Mouse (Mus musculus): ENCODE measurements around the gene Zfp830. TPM values are rescaled to one million over a fixed set of nuclear protein-coding genes. Genes with fewer than 3 reads are reported as not detected.

Gene Zfp830
- polyA plus RNA-seq, 1 experiment = 16.1 TPM

DNA sequence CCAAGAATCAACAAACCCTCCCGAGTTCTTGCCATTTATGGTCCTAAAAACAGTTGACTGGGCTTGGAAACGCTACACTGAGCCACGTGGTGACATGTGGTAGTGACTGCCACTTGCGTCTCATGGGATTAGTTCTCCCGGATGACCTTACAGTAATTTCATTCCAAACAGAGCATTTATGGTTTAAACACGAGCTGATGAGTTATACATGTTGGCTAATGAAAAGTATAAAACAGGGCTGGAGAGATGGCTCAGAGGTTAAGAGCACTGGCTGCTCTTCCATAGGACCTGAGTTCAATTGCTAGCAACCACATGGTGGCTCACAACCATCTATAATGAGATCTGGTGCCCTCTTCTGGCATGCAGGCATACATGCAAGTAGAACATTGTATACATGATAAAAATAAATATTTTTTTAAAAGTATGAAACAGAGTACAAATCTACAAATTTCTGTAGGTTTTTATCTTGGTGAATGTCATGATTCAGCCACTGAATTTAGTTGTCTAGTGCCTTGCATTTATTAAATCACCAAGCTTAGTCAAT lies 1.8 kb upstream of the Zfp830 start:
- peaks cover 7% of the 10 kb centered on the region; the same call in 1 of the 2 replicates for H3K9me3 ChIP-seq
- H3K4me1 ChIP-seq = peaks cover 34% of the 10 kb centered on the region
- peaks cover 18% of the 10 kb centered on the region for H3K36me3 ChIP-seq (replicated peaks; ENCODE audit: low read length)
- no peak overlapping the region for H3K4me3 ChIP-seq (replicated peaks)
- no peaks in the 10 kb centered on the region for H3K27me3 ChIP-seq (replicated peaks)
- TF ChIP-seq GATA1 (IDR thresholded peaks at IDR 0.05; ENCODE audit: borderline replicate concordance, low read length) (no peak), FLI1 (IDR thresholded peaks at IDR 0.05; ENCODE audit: low read length) (no peak)

DNA sequence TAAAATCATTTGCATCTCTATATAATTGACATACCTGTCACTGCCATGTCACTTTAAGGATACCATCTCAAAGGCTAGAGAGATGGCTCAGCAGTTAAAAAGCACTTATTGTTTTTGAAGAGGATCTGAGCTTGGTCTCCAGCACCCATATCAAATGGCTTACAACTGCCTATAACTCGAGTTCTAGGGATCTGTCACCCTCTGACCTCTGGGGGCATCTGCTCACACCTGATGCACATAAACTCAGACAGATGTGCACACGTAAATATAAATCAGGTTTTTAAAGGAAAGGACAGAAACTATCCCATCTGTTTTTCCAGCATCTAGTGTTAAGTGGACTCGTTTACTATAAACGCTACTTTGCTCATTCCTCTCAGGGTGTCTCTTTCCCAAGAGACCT lies 884 bp upstream of the Zfp830 start:
- Histone ChIP-seq H3K4me1 (peaks cover 34% of the 10 kb centered on the region), H3K4me3 (replicated peaks) (peak overlapping the region; percentile 98), H3K27me3 (replicated peaks) (no peaks in the 10 kb centered on the region), H3K9me3 (peaks cover 7% of the 10 kb centered on the region; the same call in 1 of the 2 replicates), H3K36me3 (replicated peaks; ENCODE audit: low read length) (peaks cover 22% of the 10 kb centered on the region)
- TF ChIP-seq FLI1 (IDR thresholded peaks at IDR 0.05; ENCODE audit: low read length) = no peak
- TF ChIP-seq GATA1 (IDR thresholded peaks at IDR 0.05; ENCODE audit: borderline replicate concordance, low read length) = no peak

DNA sequence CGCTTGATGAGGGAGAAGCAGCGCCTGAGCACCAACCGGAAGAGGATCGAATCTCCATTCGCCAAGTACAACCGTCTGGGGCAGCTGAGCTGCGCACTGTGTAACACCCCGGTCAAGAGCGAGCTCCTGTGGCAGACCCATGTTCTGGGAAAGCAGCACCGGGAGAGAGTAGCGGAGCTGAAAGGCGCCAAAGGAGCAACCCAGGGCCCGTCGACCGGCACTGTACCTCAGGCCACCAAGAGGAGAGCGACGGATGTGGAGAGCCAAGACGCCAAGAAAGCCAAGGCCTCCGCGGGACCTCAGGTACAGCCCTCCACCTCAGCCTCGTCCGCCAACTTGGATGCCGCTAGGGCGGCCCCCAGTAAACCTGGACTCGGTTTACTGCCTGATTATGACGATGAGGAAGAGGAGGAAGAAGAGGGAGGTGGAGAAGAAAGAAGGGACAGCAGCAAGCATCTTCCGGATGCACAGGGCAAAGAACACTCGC lies 336 bp downstream of the Zfp830 start:
- peaks cover 7% of the 10 kb centered on the region; the same call in 1 of the 2 replicates for H3K9me3 ChIP-seq
- no peak for TF ChIP-seq FLI1 (IDR thresholded peaks at IDR 0.05; ENCODE audit: low read length)
- TF ChIP-seq GATA1 (IDR thresholded peaks at IDR 0.05; ENCODE audit: borderline replicate concordance, low read length) = no peak
- H3K4me3 ChIP-seq (replicated peaks) = peak overlapping the region; percentile 98
- peaks cover 26% of the 10 kb centered on the region for H3K4me1 ChIP-seq
- H3K36me3 ChIP-seq (replicated peaks; ENCODE audit: low read length) = peaks cover 35% of the 10 kb centered on the region
- H3K27me3 ChIP-seq (replicated peaks) = no peaks in the 10 kb centered on the region

DNA sequence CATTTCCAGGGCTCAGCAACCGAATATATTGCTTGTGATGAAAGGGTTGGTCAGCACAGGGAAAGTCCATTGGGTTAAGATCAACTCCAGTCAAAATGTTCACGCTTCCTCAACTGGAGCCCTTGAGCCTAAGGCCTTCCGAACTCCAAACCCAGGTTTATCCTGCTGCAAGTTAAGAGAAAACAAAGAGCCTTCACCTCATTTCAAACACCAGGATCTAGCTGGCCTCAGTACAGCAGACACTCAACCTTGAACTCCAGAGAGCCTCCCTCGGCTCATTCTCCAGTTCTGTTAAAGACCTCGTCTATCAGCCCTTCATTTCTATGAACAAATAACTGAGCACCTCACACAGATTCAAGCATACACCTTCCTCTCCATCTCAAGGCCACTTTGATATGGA lies 16.0 kb downstream of the Zfp830 start:
- H3K4me3 ChIP-seq (replicated peaks) = peak overlapping the region; percentile 93
- TF ChIP-seq GATA1 (IDR thresholded peaks at IDR 0.05; ENCODE audit: borderline replicate concordance, low read length) = no peak
- TF ChIP-seq FLI1 (IDR thresholded peaks at IDR 0.05; ENCODE audit: low read length) = no peak
- H3K36me3 ChIP-seq (replicated peaks; ENCODE audit: low read length) = peaks cover 37% of the 10 kb centered on the region
- H3K4me1 ChIP-seq = peaks cover 51% of the 10 kb centered on the region
- no peaks in the 10 kb centered on the region for H3K9me3 ChIP-seq
- H3K27me3 ChIP-seq (replicated peaks) = no peaks in the 10 kb centered on the region

DNA sequence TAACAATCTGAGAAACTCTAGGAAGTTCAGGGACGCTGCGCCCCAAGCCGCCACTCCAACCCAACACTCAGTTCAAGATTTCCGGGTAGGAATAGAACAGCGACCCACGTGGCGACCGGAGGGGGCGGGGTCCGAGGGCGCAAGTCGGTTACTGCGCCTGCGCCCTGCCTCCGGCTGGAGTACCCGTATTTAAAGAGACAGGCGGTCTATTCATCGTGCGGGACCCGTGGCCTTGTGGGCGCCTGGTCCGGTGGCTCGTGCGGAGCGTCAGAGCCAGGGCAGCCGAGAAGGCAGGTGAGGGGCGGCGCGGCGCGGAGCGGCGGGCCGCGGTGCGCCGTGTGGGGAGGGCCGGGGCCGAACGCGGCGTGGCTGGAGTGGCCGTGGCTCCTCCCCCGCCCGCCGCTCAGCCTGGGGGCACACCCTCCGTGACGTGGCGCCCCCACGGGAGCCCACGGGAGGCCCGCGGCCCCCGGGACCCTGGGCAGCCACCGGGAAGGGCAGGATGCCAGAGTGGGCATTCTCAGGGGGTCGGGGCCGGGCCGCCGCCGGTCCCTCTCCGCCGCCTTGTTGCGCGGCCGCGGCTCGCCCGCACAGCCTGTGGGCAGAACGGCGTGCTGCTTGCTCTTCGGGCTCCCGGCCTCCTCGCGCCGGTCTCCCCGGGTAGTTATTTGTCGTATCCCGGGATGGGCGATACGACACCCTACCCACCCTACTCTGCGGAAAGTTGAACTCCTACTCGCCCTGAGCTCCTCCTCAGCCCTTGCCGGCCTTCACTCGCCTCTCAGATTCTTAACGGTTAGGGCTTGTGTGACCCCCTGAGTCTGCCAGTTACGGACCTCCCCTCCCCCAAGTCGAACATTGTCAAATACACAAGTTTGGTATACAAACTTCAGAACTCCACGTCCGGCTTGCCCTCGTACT lies 17.1 kb downstream of the Zfp830 start, which contains the start of gene Lig3:
TSS of gene Lig3 (plus strand) at position 126 of the 921 bp plus-strand sequence.
- Histone ChIP-seq H3K4me3 (replicated peaks) (peak within 1 kb of the TSS; percentile 93), H3K27me3 (replicated peaks) (no peaks in the 10 kb centered on the region), H3K4me1 (peaks cover 51% of the 10 kb centered on the region), H3K36me3 (replicated peaks; ENCODE audit: low read length) (peaks cover 48% of the 10 kb centered on the region), H3K9me3 (no peaks in the 10 kb centered on the region)
- TF ChIP-seq GATA1 (IDR thresholded peaks at IDR 0.05; ENCODE audit: borderline replicate concordance, low read length) = no peak

DNA sequence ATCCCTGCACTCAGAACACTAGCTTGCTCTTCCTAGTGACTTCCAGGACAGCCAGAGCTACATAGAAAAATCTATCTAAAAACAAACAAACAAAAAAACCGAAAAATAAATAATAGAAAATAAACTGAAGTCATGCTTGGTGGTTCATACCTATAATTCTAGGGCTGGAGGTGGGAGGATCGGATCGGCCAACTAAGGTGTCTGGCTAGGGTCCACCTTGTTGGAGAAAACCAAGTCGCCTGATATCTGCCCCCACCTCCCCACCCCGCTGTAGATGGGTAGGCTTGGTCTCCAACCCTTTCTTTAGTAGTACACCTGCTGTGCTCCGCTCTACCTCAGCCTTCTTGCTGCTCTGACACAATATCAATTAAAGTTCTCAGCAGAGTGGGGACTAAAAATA lies 18.1 kb downstream of the Zfp830 start:
- Histone ChIP-seq H3K4me1 (peaks cover 44% of the 10 kb centered on the region), H3K9me3 (no peaks in the 10 kb centered on the region), H3K27me3 (replicated peaks) (no peaks in the 10 kb centered on the region), H3K36me3 (replicated peaks; ENCODE audit: low read length) (peaks cover 49% of the 10 kb centered on the region), H3K4me3 (replicated peaks) (peak overlapping the region; percentile 93)
- TF ChIP-seq FLI1 (IDR thresholded peaks at IDR 0.05; ENCODE audit: low read length) (no peak), GATA1 (IDR thresholded peaks at IDR 0.05; ENCODE audit: borderline replicate concordance, low read length) (no peak)

DNA sequence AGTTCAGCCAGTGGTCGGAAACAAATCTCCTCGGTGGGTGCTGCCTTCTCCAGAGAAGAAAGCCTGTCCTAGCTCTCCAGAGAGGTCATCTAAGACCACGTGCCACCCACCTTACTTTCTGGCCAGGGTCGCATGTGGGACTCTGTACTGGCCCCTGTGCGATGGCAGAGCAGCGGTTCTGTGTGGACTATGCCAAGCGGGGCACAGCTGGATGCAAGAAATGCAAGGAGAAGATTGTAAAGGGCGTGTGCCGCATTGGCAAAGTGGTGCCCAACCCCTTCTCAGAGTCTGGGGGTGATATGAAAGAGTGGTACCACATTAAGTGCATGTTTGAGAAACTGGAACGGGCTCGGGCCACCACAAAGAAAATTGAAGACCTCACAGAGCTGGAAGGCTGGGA lies 19.3 kb downstream of the Zfp830 start:
- Histone ChIP-seq H3K9me3 (no peaks in the 10 kb centered on the region), H3K27me3 (replicated peaks) (no peaks in the 10 kb centered on the region), H3K36me3 (replicated peaks; ENCODE audit: low read length) (peaks cover 55% of the 10 kb centered on the region), H3K4me3 (replicated peaks) (peak overlapping the region; percentile 14), H3K4me1 (peaks cover 40% of the 10 kb centered on the region)
- TF ChIP-seq GATA1 (IDR thresholded peaks at IDR 0.05; ENCODE audit: borderline replicate concordance, low read length) (no peak), FLI1 (IDR thresholded peaks at IDR 0.05; ENCODE audit: low read length) (no peak)

DNA sequence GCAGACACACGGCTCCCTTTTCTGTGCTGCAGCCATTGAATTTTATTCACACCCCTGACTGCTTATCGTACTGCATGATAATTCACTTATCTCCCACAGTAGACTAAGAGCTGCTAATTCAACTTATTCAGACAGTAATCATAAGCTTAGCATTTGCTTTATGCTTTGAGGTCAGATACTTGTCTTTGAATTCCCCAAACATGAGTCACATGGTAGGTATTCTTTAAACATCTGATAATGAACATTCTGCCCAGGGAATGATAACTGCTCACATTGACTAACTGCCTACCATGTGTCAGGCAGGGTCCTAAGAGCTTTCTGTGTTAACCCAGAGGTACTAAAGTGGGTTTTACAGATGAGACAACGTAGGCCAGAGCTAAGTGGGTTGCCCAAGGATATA lies 42.5 kb downstream of the Zfp830 start:
- no peak for TF ChIP-seq FLI1 (IDR thresholded peaks at IDR 0.05; ENCODE audit: low read length)
- no peak for TF ChIP-seq GATA1 (IDR thresholded peaks at IDR 0.05; ENCODE audit: borderline replicate concordance, low read length)
- H3K36me3 ChIP-seq (replicated peaks; ENCODE audit: low read length) = peaks cover 100% of the 10 kb centered on the region
- no peak overlapping the region for H3K4me3 ChIP-seq (replicated peaks)
- H3K4me1 ChIP-seq = peaks cover 39% of the 10 kb centered on the region
- no peaks in the 10 kb centered on the region for H3K27me3 ChIP-seq (replicated peaks)
- no peaks in the 10 kb centered on the region for H3K9me3 ChIP-seq

DNA sequence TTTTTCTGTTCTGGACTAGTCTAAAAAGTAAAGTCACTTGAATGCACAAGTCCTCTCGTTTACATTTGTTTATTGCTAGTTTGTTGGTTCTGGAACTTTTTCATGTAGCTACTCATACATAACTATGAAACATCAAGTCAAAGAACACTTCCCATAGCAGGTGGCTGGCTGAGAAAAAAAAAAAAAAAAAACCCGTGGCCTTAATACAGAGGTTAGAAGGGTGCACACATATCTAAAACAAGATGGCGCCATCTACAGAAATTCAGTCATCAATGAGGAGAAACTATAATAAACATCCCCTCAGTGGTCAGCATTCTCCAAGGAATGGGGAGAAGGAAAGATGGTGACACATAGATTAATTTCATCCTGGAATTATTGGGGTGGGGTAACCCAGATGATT lies 43.2 kb downstream of the Zfp830 start:
- Histone ChIP-seq H3K9me3 (no peaks in the 10 kb centered on the region), H3K36me3 (replicated peaks; ENCODE audit: low read length) (peaks cover 100% of the 10 kb centered on the region), H3K27me3 (replicated peaks) (no peaks in the 10 kb centered on the region), H3K4me1 (peaks cover 39% of the 10 kb centered on the region), H3K4me3 (replicated peaks) (no peak overlapping the region)
- TF ChIP-seq FLI1 (IDR thresholded peaks at IDR 0.05; ENCODE audit: low read length) (no peak), GATA1 (IDR thresholded peaks at IDR 0.05; ENCODE audit: borderline replicate concordance, low read length) (no peak)

DNA sequence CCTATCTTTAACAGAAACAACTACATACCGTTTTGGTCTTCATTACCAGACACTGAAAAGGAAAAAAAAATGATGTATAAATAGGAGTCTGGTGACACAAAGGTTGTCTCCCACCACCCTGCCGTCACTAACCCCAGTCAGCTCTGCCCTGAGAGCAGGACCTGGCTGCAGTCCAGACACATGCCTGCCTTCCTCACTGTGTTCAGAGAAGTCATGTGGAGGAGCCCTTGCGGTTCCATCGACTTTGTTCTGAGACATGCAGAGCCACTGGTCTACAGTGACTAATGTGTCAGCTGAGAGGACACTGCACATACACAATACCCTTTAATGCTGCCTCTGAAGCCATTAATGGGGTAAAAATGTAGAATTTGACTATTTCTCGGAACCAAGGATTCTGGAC lies 44.3 kb downstream of the Zfp830 start:
- Histone ChIP-seq H3K9me3 (no peaks in the 10 kb centered on the region), H3K4me3 (replicated peaks) (no peak overlapping the region), H3K36me3 (replicated peaks; ENCODE audit: low read length) (peaks cover 100% of the 10 kb centered on the region), H3K27me3 (replicated peaks) (no peaks in the 10 kb centered on the region), H3K4me1 (peaks cover 40% of the 10 kb centered on the region)
- TF ChIP-seq FLI1 (IDR thresholded peaks at IDR 0.05; ENCODE audit: low read length) (no peak), GATA1 (IDR thresholded peaks at IDR 0.05; ENCODE audit: borderline replicate concordance, low read length) (no peak)

Other genes starting within 250 kb of the Zfp830 start
- gene Cct6b, start within 50 bp of the Zfp830 start, polyA plus RNA-seq (2012; ENCODE audit: insufficient read depth, low replicate concordance) = 0.47 TPM in 1 of 2 replicates, not detected in the other
- gene Lig3, start 16.8 kb downstream of the Zfp830 start, polyA plus RNA-seq (2012; ENCODE audit: insufficient read depth, low replicate concordance) = 29.8 and 53.0 TPM in 2 replicates
- 5.6 and 33.5 TPM in 2 replicates for gene Rffl, start 106.9 kb downstream of the Zfp830 start, polyA plus RNA-seq (2012; ENCODE audit: insufficient read depth, low replicate concordance)
- 1.3 and 11.6 TPM in 2 replicates for gene Rad51d, start 126.3 kb downstream of the Zfp830 start, polyA plus RNA-seq (2012; ENCODE audit: insufficient read depth, low replicate concordance)
- gene Fndc8, start 127.8 kb downstream of the Zfp830 start, polyA plus RNA-seq (2012; ENCODE audit: insufficient read depth, low replicate concordance) = not detected in 2 replicates
- 24.4 and 25.1 TPM in 2 replicates for gene Nle1, start 144.1 kb downstream of the Zfp830 start, polyA plus RNA-seq (2012; ENCODE audit: insufficient read depth, low replicate concordance)
- not detected in 2 replicates for gene Unc45b, start 146.2 kb downstream of the Zfp830 start, polyA plus RNA-seq (2012; ENCODE audit: insufficient read depth, low replicate concordance)
- gene Slfn5, start 187.0 kb downstream of the Zfp830 start, polyA plus RNA-seq (2012; ENCODE audit: insufficient read depth, low replicate concordance) = 1.5 TPM in 1 of 2 replicates, not detected in the other
- gene Slfn9, start 227.5 kb downstream of the Zfp830 start, polyA plus RNA-seq (2012; ENCODE audit: insufficient read depth, low replicate concordance) = 1.9 TPM in 1 of 2 replicates, not detected in the other